Mouse (Mus musculus): ENCODE measurements around the gene Hsd17b11. TPM values are rescaled to one million over a fixed set of nuclear protein-coding genes. Genes with fewer than 3 reads are reported as not detected.
A peak's percentile ranks its signal among the peaks of the same experiment; 100 is the strongest.

Gene Hsd17b11
- polyA plus RNA-seq, 1 experiment, result 41.4 TPM

- H3K27ac ChIP-seq (ENCODE audit: insufficient read depth, low read length), result no peak overlapping the region
- TF ChIP-seq CTCF (IDR thresholded peaks at IDR 0.05; ENCODE audit: extremely low read depth, insufficient read depth, low read length), result no peak
- TF ChIP-seq POLR2A (IDR thresholded peaks at IDR 0.05; ENCODE audit: extremely low read depth, insufficient read depth, low read length), result no peak
- H3K4me1 ChIP-seq (ENCODE audit: control insufficient read depth, insufficient read depth, low read length), result peaks cover 3% of the 10 kb centered on the region; the same call in 1 of the 2 replicates
- no peak overlapping the region; the same call in 1 of the 2 replicates for H3K4me3 ChIP-seq (ENCODE audit: insufficient read depth, low read length)
These were observed 839 bp upstream of the Hsd17b11 start for GRCm38 (mm10) chr5:104022558-104022957.

GRCm38 (mm10) chr5:104011419-104011818 is 10.3 kb downstream of the Hsd17b11 start:
- TF ChIP-seq POLR2A (IDR thresholded peaks at IDR 0.05; ENCODE audit: extremely low read depth, insufficient read depth, low read length) (no peak), CTCF (IDR thresholded peaks at IDR 0.05; ENCODE audit: extremely low read depth, insufficient read depth, low read length) (no peak)
- Histone ChIP-seq H3K27ac (ENCODE audit: insufficient read depth, low read length) (no peak overlapping the region), H3K4me1 (ENCODE audit: control insufficient read depth, insufficient read depth, low read length) (no peaks in the 10 kb centered on the region), H3K4me3 (ENCODE audit: insufficient read depth, low read length) (no peak overlapping the region)

- H3K4me3 ChIP-seq (ENCODE audit: insufficient read depth, low read length), result no peak overlapping the region
- H3K4me1 ChIP-seq (ENCODE audit: control insufficient read depth, insufficient read depth, low read length), result no peaks in the 10 kb centered on the region
- TF ChIP-seq POLR2A (IDR thresholded peaks at IDR 0.05; ENCODE audit: extremely low read depth, insufficient read depth, low read length) (no peak), CTCF (IDR thresholded peaks at IDR 0.05; ENCODE audit: extremely low read depth, insufficient read depth, low read length) (no peak)
- H3K27ac ChIP-seq (ENCODE audit: insufficient read depth, low read length), result no peak overlapping the region
These were observed 11.5 kb downstream of the Hsd17b11 start for GRCm38 (mm10) chr5:104010261-104010660.

GRCm38 (mm10) chr5:104009421-104009820 is 12.3 kb downstream of the Hsd17b11 start:
- Histone ChIP-seq H3K4me1 (ENCODE audit: control insufficient read depth, insufficient read depth, low read length) (no peaks in the 10 kb centered on the region), H3K27ac (ENCODE audit: insufficient read depth, low read length) (no peak overlapping the region), H3K4me3 (ENCODE audit: insufficient read depth, low read length) (no peak overlapping the region)
- TF ChIP-seq CTCF (IDR thresholded peaks at IDR 0.05; ENCODE audit: extremely low read depth, insufficient read depth, low read length) (no peak), POLR2A (IDR thresholded peaks at IDR 0.05; ENCODE audit: extremely low read depth, insufficient read depth, low read length) (no peak)

DNA sequence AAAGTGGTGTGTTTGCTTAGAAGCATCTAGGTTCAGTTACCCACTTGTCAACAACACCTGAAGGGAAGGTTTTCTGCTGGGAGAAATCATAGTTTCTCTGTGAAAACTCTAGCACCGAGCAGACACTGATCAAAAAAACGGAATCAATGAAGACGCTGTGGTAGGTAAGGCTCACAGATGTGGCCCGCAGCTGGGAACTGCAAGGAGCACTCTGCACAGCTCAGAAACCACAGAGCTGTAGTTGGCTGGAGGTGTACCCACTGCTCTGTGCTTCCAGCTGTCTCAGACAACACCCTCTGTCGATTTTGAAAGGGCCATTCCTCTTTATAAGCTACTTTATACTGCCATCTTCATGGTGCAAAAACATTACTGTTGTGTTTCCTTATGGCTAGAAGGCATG is 13.9 kb downstream of the Hsd17b11 start:
- TF ChIP-seq POLR2A (IDR thresholded peaks at IDR 0.05; ENCODE audit: extremely low read depth, insufficient read depth, low read length) (no peak), CTCF (IDR thresholded peaks at IDR 0.05; ENCODE audit: extremely low read depth, insufficient read depth, low read length) (no peak)
- H3K4me1 ChIP-seq (ENCODE audit: control insufficient read depth, insufficient read depth, low read length), result no peaks in the 10 kb centered on the region
- no peak overlapping the region for H3K4me3 ChIP-seq (ENCODE audit: insufficient read depth, low read length)
- no peak overlapping the region for H3K27ac ChIP-seq (ENCODE audit: insufficient read depth, low read length)

DNA sequence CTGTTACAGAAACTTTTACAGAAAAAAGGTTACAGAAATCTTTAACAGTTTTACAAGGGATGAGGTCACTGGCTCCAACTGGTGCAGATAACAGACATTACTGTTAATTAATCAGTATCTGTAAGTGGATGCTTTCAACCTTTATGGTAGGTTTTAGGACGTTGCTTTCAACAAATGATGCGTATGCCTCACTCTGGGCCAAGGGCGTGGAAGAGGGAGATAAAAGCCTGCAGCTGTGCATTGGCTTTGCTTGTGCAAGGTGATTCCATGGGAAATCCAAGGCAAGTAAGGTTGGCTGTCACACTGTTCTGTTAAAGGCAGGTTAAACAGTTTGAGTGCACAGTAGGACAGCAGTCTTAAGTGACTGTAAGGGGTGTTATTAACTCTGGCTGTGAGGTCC is 14.9 kb downstream of the Hsd17b11 start:
- no peaks in the 10 kb centered on the region for H3K4me1 ChIP-seq (ENCODE audit: control insufficient read depth, insufficient read depth, low read length)
- TF ChIP-seq CTCF (IDR thresholded peaks at IDR 0.05; ENCODE audit: extremely low read depth, insufficient read depth, low read length) (no peak), POLR2A (IDR thresholded peaks at IDR 0.05; ENCODE audit: extremely low read depth, insufficient read depth, low read length) (no peak)

DNA sequence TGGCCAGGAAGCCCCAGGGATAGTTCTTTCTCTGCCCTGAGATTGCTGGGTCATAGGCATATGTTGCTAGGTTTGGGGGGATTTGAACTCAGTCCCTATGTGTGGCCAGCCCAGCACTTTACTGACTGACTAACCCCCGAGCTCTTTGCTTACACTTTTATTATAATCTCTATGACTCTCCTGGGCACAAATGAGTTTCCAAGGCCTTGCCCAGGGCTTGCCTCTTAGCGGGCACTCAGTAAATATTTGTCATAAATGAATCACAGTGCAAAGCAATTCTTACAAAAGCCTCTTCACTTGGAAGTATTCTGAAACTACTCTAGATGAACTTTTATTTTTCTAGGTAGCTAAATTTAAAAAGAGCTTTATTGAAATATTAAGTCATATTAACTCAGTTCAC is 17.8 kb downstream of the Hsd17b11 start:
- no peak overlapping the region for H3K27ac ChIP-seq (ENCODE audit: insufficient read depth, low read length)
- TF ChIP-seq POLR2A (IDR thresholded peaks at IDR 0.05; ENCODE audit: extremely low read depth, insufficient read depth, low read length) (no peak), CTCF (IDR thresholded peaks at IDR 0.05; ENCODE audit: extremely low read depth, insufficient read depth, low read length) (no peak)
- no peaks in the 10 kb centered on the region for H3K4me1 ChIP-seq (ENCODE audit: control insufficient read depth, insufficient read depth, low read length)
- H3K4me3 ChIP-seq (ENCODE audit: insufficient read depth, low read length), result no peak overlapping the region

More for the DNA sequence above, 14.9 kb downstream of the Hsd17b11 start:
- H3K27ac ChIP-seq (ENCODE audit: insufficient read depth, low read length), result no peak overlapping the region
- no peak overlapping the region for H3K4me3 ChIP-seq (ENCODE audit: insufficient read depth, low read length)

DNA sequence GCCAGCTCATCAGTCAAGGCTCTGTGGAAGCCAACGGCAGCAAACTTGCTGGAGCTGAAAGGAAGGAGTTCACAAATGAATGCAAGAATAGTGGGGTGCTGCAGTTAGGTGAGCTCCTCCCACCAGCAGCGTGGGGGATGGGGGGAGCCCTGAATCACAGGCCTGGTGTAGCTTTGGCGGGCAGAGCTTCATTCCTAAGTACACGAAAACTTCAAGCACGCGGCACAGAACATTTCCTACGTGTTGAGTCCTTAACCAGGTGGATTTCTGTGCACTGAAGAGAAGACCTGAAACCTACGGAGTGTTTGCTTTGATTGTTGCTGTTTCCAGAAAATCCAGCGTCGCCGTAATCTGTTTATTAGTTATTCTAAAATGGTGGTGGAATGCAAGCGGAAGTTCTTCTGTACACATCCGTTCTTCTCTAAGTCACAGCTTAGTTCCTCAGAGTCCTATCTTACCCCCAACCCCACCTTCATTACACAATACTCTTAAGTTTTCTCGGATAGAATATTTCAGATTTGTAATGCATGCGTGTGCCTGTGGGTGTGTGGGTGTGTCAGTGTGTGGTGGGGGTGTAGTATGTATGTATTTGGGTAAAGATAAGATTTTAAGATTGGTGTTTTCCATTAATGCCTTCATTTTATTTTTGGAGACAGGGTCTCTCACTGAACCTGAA is 18.3 kb downstream of the Hsd17b11 start:
- H3K27ac ChIP-seq (ENCODE audit: insufficient read depth, low read length), result no peak overlapping the region
- no peaks in the 10 kb centered on the region for H3K4me1 ChIP-seq (ENCODE audit: control insufficient read depth, insufficient read depth, low read length)
- H3K4me3 ChIP-seq (ENCODE audit: insufficient read depth, low read length), result no peak overlapping the region
- no peak for TF ChIP-seq CTCF (IDR thresholded peaks at IDR 0.05; ENCODE audit: extremely low read depth, insufficient read depth, low read length)
- no peak for TF ChIP-seq POLR2A (IDR thresholded peaks at IDR 0.05; ENCODE audit: extremely low read depth, insufficient read depth, low read length)

DNA sequence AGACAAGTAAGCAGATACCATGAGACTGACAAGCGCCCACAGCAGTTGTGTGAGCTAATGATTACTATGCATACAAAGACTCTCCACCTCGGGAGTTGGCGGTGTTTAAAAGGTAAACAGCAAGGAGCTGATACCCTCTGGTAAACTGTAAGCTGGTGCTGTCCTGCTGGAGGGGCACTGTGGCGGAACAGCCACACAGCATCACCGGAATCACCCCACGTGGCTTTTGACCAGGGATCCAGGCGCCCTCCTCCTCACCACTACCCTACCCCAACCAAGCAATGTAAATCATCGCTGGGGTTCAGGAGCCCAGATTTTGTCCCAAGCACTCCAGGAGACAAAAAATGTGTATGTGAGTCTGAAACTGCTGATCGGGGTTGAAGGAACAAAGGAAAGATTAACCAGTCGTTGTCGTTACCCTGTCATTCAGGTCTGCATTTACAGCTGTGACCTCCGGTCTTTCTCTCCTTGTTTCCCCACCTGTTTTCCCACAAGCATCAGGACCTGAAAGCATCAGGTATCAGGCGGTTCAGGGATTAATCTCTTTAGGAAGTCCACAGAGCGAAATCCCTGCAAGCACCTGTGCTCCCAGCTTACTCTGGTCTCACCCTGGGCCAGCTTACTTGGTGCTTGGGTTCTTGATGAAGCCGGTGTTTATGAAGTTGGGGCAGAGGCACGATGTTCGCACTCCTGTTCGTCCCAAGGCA is 19.0 kb downstream of the Hsd17b11 start:
- Histone ChIP-seq H3K27ac (ENCODE audit: insufficient read depth, low read length) (no peak overlapping the region), H3K4me3 (ENCODE audit: insufficient read depth, low read length) (no peak overlapping the region), H3K4me1 (ENCODE audit: control insufficient read depth, insufficient read depth, low read length) (no peaks in the 10 kb centered on the region)
- no peak for TF ChIP-seq POLR2A (IDR thresholded peaks at IDR 0.05; ENCODE audit: extremely low read depth, insufficient read depth, low read length)
- no peak for TF ChIP-seq CTCF (IDR thresholded peaks at IDR 0.05; ENCODE audit: extremely low read depth, insufficient read depth, low read length)

GRCm38 (mm10) chr5:103999738-104000137 is 22.0 kb downstream of the Hsd17b11 start:
- no peaks in the 10 kb centered on the region for H3K4me1 ChIP-seq (ENCODE audit: control insufficient read depth, insufficient read depth, low read length)
- H3K4me3 ChIP-seq (ENCODE audit: insufficient read depth, low read length), result no peak overlapping the region
- no peak overlapping the region for H3K27ac ChIP-seq (ENCODE audit: insufficient read depth, low read length)
- peak; percentile 88 for TF ChIP-seq CTCF (IDR thresholded peaks at IDR 0.05; ENCODE audit: extremely low read depth, insufficient read depth, low read length)
- TF ChIP-seq POLR2A (IDR thresholded peaks at IDR 0.05; ENCODE audit: extremely low read depth, insufficient read depth, low read length), result no peak
